Mouse (Mus musculus): ENCODE data around the gene Ccdc102a.

Gene Ccdc102a

GRCm38 (mm10) chr8:94917851-94918495, at the start of gene Ccdc102a:
Ccdc102a (minus strand) TSS chr8:94918098.
- DNase-seq: peak; percentile 21

GRCm38 (mm10) chr8:94967554-94967953, 49.7 kb upstream of the Ccdc102a start:
- no peak for DNase-seq

- no peak for DNase-seq
Observed at GRCm38 (mm10) chr8:94967071-94967470, 49.2 kb upstream of the Ccdc102a start.

GRCm38 (mm10) chr8:94966578-94966977, 48.7 kb upstream of the Ccdc102a start:
- peak; percentile 49 for DNase-seq

- DNase-seq: no peak
Observed at GRCm38 (mm10) chr8:94964828-94965227, 46.9 kb upstream of the Ccdc102a start.

- no peak for DNase-seq
Observed at GRCm38 (mm10) chr8:94962201-94962600, 44.3 kb upstream of the Ccdc102a start.

- no peak for DNase-seq
Observed at GRCm38 (mm10) chr8:94956078-94956574, 38.2 kb upstream of the Ccdc102a start.

GRCm38 (mm10) chr8:94954921-94955758, 37.2 kb upstream of the Ccdc102a start:
- peak; percentile 56 for DNase-seq

GRCm38 (mm10) chr8:94954368-94954737, 36.5 kb upstream of the Ccdc102a start:
- peak; percentile 46 for DNase-seq

GRCm38 (mm10) chr8:94953624-94954367, 35.9 kb upstream of the Ccdc102a start:
- DNase-seq: no peak

- no peak for DNase-seq
Observed at GRCm38 (mm10) chr8:94952086-94952485, 34.2 kb upstream of the Ccdc102a start.

GRCm38 (mm10) chr8:94950458-94950857, 32.6 kb upstream of the Ccdc102a start:
- DNase-seq: no peak

GRCm38 (mm10) chr8:94950046-94950445, 32.1 kb upstream of the Ccdc102a start:
- DNase-seq: peak; percentile 57

GRCm38 (mm10) chr8:94949010-94949409, 31.1 kb upstream of the Ccdc102a start:
- DNase-seq: no peak

GRCm38 (mm10) chr8:94948421-94948820, 30.5 kb upstream of the Ccdc102a start:
- DNase-seq: no peak

- DNase-seq: peak; percentile 54
Observed at GRCm38 (mm10) chr8:94945185-94945584, 27.3 kb upstream of the Ccdc102a start.

GRCm38 (mm10) chr8:94942566-94942965, 24.7 kb upstream of the Ccdc102a start:
- DNase-seq: peak; percentile 70

GRCm38 (mm10) chr8:94935172-94935571, 17.3 kb upstream of the Ccdc102a start:
- DNase-seq: no peak

GRCm38 (mm10) chr8:94933918-94934317, 16.0 kb upstream of the Ccdc102a start:
- no peak for DNase-seq

GRCm38 (mm10) chr8:94928227-94928626, 10.3 kb upstream of the Ccdc102a start:
- no peak for DNase-seq

- no peak for DNase-seq
Observed at GRCm38 (mm10) chr8:94923405-94923804, 5.5 kb upstream of the Ccdc102a start, which contains the start of gene Adgrg5. Adgrg5 (plus strand) TSS chr8:94923694.

GRCm38 (mm10) chr8:94922602-94923001, 4.7 kb upstream of the Ccdc102a start:
- DNase-seq: no peak

- no peak for DNase-seq
Observed at GRCm38 (mm10) chr8:94922176-94922575, 4.3 kb upstream of the Ccdc102a start.

All from right cerebral cortex, postnatal 4 days (tissue).